Mouse (Mus musculus) liver, postnatal 0 days (tissue): ENCODE results near the gene Cish. TPM values are rescaled to one million over a fixed set of nuclear protein-coding genes. Genes with fewer than 3 reads are reported as not detected.

ENCODE experiments used
- ATAC-seq: fragments of 200-750 bp; cut with Nextera tagmentation; 2 replicates; pipeline ENCODE4 v1.8.0; 2017; ENCODE audit warnings: mild to moderate bottlenecking, moderate library complexity
- DNase-seq: peaks from one replicate; pipeline ENCODE4 v3.0.0-alpha.2; 2016
- H3K27ac ChIP-seq: fragments of 300-500 bp; sonication (generic); 2 replicates; pipeline ENCODE4 v1.5.1; 2014; ENCODE audit warnings: antibody characterized with exemption, moderate library complexity, mild to moderate bottlenecking, low read depth
- H3K27me3 ChIP-seq: fragments of 300-500 bp; sonication (generic); 2 replicates; pipeline ENCODE4 v1.6.1; 2014; ENCODE audit warnings: low read length, control low read depth, mixed read lengths; ENCODE audit not compliant: insufficient read depth
- H3K36me3 ChIP-seq: fragments of 300-500 bp; sonication (generic); replicated peaks from 2 replicates; pipeline ENCODE4 v1.6.1; 2014; ENCODE audit warnings: mild to moderate bottlenecking, control low read depth, low read length, moderate library complexity, mixed read lengths; ENCODE audit not compliant: insufficient read depth
- H3K4me1 ChIP-seq: fragments of 300-500 bp; sonication (generic); 2 replicates; pipeline ENCODE4 v1.6.1; 2014; ENCODE audit warnings: antibody characterized with exemption, mild to moderate bottlenecking, control low read depth; ENCODE audit not compliant: insufficient read depth
- H3K4me2 ChIP-seq: fragments of 300-500 bp; sonication (generic); 2 replicates; pipeline ENCODE4 v1.6.1; 2014; ENCODE audit warnings: low read depth, mild to moderate bottlenecking, low read length, moderate library complexity, mixed read lengths
- H3K4me3 ChIP-seq: fragments of 300-500 bp; sonication (generic); 2 replicates; pipeline ENCODE4 v1.5.1; 2014; ENCODE audit warnings: low read depth, low read length
- H3K9ac ChIP-seq: fragments of 300-500 bp; sonication (generic); replicated peaks from 2 replicates; pipeline ENCODE4 v1.6.1; 2014; ENCODE audit warnings: mild to moderate bottlenecking, moderate library complexity
- H3K9me3 ChIP-seq: fragments of 300-500 bp; sonication (generic); 2 replicates; pipeline ENCODE4 v1.6.1; 2016; ENCODE audit warnings: mild to moderate bottlenecking, control low read depth, low read length, mixed read lengths
- CTCF ChIP-seq: sonication (generic); IDR thresholded peaks from 2 replicates; pipeline ENCODE4 v1.5.1; 2016; ENCODE audit warnings: antibody characterized with exemption, low read depth
- EP300 ChIP-seq: IDR thresholded peaks from 2 replicates; pipeline ENCODE4 v1.6.1; 2016; ENCODE audit warnings: antibody characterized with exemption, low read depth, mild to moderate bottlenecking
- WGBS: fragments of 180-500 bp; shearing (Covaris S2); extraction: QIAGEN DNeasy Blood & Tissue Kit; methylation state at CpG from one replicate; pipeline ENCODE4 v1.1.7; 2014; ENCODE audit not compliant: insufficient replicate concordance; 5-methylcytosine and 5-hydroxymethylcytosine counted together
- polyA plus RNA-seq: library from polyadenylated mRNA; unstranded; fragments of >200 nt; fragmentation: Nextera tagmentation; extraction: Ambion mirVana; gene quantifications from 2 replicates; pipeline ENCODE4 v1.2.1, GENCODE M21; 2015

Gene Cish
- polyA plus RNA-seq, 1 experiment from 2014 or later: 21.9 TPM

DNA sequence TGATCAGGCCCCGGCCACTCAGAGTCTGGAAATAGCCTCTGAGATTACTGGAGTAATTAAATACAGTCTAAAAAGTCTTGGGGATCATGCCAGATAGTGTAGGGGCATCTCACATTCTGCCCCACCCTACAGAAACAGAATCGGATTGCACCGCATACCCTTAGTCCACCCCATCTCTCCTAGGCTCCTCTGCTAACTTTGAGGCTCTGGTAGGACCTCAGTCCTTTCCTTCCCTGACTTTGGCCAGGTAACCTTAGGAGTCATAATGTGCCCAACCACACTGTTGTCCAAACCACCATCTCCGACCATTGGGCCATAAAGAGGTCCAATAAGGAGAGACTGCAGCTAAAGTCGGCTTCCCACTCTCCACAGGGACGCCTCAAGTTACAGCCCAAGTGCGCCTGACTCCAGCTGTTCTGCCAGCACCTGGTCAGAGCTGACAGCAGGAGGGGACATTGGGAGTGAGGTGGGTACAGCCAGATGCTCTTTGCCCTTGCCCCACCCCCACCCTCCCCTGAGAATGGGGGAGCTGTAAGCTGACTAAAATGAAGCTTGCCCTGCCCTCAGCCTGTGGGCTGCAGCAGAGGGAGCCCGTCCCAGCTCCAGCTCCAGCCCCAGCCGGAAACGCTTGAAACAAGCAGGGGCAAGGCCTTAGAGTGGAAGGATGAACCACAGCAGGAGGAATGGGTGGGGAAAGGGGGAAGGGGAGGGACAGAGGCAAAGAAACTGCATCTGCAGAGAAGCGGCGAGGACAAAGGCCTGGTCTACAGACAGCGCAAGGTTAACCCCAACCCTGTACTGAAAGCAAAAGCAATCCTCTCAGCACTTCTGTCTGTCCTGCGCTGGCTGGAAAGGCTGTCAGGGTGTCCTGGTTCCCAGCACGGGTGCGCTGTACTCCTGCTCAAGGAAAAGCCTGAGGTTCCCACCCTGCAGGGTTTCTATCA is 16.2 kb upstream of the Cish start:
- H3K9ac ChIP-seq: peak overlapping the region; percentile 37
- ATAC-seq (peak; percentile 38), DNase-seq (peak; percentile 34)
- peak overlapping the region; percentile 9 for H3K4me3 ChIP-seq
- peaks cover 13% of the 10 kb centered on the region for H3K4me1 ChIP-seq
- no peaks in the 10 kb centered on the region for H3K27me3 ChIP-seq
- no peaks in the 10 kb centered on the region for H3K36me3 ChIP-seq
- WGBS: 26% methylated on average over 16 of the region's 16 CpGs
- peak overlapping the region; percentile 86 for H3K27ac ChIP-seq
- peak overlapping the region; percentile 60 for H3K4me2 ChIP-seq
- TF ChIP-seq EP300 (no peak), CTCF (peak; percentile 10; the same call in 1 of the 2 replicates)
- no peaks in the 10 kb centered on the region for H3K9me3 ChIP-seq

DNA sequence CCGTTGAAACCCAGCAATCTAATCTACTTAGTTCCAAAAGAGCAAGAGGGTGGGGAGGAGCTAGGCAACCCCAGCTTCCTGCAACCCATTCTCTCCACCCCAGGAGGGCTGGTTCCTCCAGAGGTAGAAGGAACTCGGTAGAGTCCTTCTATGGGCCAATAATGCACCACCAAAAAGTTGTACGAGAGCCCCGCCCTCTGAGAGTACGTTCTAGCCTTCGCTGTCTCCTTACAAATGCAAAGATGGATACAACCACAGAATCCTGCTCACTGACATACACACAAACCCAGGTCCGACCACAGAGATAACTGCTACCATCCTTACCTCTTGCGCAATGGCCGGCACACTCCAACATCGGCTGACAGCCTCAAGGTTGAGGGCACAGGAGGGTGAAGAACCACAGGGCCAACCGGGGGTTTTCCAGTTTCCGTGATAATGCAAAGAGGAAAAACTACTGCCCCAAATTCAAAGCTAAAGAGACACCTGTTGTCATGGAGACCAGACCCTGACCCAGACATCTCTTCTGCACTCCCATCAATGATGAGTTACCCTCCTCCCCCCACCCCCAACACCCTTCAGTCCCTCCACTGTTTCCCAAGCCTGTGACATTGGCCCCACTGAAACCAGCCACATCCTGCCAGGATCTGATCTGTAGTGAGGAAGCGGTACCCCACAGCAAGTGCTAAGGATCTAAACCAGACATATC is 15.4 kb upstream of the Cish start:
- peak; percentile 42 for DNase-seq
- H3K4me3 ChIP-seq: peak overlapping the region; percentile 9
- H3K27ac ChIP-seq: peak overlapping the region; percentile 86
- no peaks in the 10 kb centered on the region for H3K27me3 ChIP-seq
- H3K36me3 ChIP-seq: no peaks in the 10 kb centered on the region
- TF ChIP-seq CTCF (no peak), EP300 (no peak)
- ATAC-seq: peak; percentile 59
- 19% methylated on average over 13 of the region's 13 CpGs for WGBS
- H3K4me1 ChIP-seq: peaks cover 13% of the 10 kb centered on the region
- no peaks in the 10 kb centered on the region for H3K9me3 ChIP-seq
- peak overlapping the region; percentile 60 for H3K4me2 ChIP-seq
- peak overlapping the region; percentile 37 for H3K9ac ChIP-seq

DNA sequence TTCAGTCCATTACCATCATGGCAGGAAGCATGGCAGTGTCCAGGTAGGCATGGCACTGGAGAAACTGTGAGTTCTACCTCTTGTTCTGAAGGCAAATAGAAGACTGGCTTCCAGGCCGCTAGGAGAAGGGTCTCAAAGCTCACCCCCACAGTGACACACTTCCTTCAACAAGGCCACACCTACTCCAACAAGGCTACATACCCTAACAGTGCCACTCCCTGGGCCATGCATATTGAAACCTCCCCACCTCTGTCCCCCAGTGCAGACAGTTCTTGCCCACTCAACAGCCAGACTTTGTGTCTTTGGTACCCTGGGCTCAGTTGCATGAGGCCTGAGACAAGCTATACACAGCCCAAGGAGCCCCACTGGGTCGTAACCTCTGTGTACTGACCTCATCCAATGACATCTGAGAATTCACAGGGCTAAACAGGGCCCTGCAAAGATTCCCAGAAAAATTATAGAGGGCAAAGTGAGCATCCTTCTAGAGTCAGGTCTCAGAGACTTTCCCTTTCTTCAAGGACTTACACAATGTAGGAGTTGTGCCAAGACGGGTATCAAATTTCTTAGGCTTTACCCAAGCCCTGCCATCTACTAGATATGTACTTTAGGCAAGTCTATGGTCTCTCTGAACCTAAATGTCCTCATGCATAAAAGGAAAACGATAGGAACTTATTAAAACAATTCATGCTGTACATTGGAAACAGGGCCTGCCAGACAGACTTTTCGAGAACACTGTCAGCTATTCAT is 14.4 kb upstream of the Cish start:
- DNase-seq (no peak), ATAC-seq (no peak)
- TF ChIP-seq EP300 (no peak), CTCF (no peak)

DNA sequence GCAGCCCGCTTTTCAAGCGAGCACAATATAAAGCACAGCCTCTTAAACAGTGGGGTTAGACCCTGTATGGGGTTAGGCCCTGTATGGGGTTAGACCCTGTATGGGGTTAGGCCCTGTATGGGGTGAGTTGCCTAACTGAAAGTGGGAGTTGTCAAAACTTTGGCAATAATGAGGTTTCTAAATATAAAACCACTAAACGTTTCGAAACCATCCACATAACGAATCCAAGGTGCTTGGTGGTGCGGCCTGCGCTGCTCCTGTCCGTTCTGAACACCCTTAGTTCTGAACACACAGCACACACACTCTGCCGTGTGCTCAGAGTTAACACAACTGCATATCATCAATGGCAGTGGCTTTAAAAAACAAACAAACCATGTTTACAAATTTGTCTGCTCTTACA is 12.9 kb upstream of the Cish start:
- Histone ChIP-seq H3K9me3 (no peaks in the 10 kb centered on the region), H3K36me3 (no peaks in the 10 kb centered on the region), H3K9ac (no peak overlapping the region), H3K27ac (peak overlapping the region; percentile 34; the same call in 1 of the 2 replicates), H3K4me2 (no peak overlapping the region), H3K4me1 (peaks cover 16% of the 10 kb centered on the region), H3K27me3 (no peaks in the 10 kb centered on the region), H3K4me3 (no peak overlapping the region)
- WGBS: 63% methylated on average over 9 of the region's 9 CpGs
- no peak for TF ChIP-seq EP300
- no peak for TF ChIP-seq CTCF
- no peak for DNase-seq
- ATAC-seq: peak; percentile 14; the same call in 1 of the 2 replicates

More for the DNA sequence above, 14.4 kb upstream of the Cish start:
- Histone ChIP-seq H3K27ac (0 out of 2 replicates have a peak overlapping the region, but pooled peaks have one; percentile 22), H3K9me3 (no peaks in the 10 kb centered on the region), H3K36me3 (no peaks in the 10 kb centered on the region), H3K9ac (no peak overlapping the region), H3K4me1 (peaks cover 13% of the 10 kb centered on the region), H3K4me2 (no peak overlapping the region), H3K27me3 (no peaks in the 10 kb centered on the region), H3K4me3 (no peak overlapping the region)
- WGBS: 73% methylated on average over 5 of the region's 5 CpGs

DNA sequence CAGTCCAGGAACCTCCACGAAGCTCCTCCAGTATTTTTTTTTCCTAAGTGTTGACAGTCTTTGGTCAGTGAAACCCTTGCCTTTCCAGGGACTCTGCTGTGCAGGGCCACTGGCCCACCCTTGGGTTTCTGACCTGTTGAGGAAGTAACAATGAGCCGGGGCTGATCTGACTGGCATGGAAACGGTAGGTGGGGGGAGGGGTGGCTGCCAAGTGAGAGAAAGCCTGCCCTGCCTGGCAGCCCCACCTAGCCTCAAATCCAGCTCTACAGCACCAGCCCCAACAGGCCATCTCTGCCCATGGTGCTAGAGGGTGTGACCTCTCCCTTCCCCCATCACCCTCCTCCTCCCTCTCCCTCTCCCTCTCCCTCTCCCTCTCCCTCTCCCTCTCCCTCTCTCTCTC is 10.8 kb upstream of the Cish start:
- H3K27me3 ChIP-seq: no peaks in the 10 kb centered on the region
- peaks cover 28% of the 10 kb centered on the region for H3K4me1 ChIP-seq
- no peak overlapping the region for H3K27ac ChIP-seq
- H3K4me2 ChIP-seq: 0 out of 2 replicates have a peak overlapping the region, but pooled peaks have one; percentile 9
- TF ChIP-seq CTCF: no peak
- TF ChIP-seq EP300: no peak
- H3K9ac ChIP-seq: no peak overlapping the region
- ATAC-seq: no peak
- DNase-seq: peak; percentile 55
- H3K9me3 ChIP-seq: no peaks in the 10 kb centered on the region
- 9% methylated on average over 3 of the region's 3 CpGs for WGBS
- H3K4me3 ChIP-seq: no peak overlapping the region
- no peaks in the 10 kb centered on the region for H3K36me3 ChIP-seq
